Mouse (Mus musculus) forebrain, embryonic 16.5 days (tissue): ENCODE measurements around the gene Pou2f1. TPM values are rescaled to one million over a fixed set of nuclear protein-coding genes. Genes with fewer than 3 reads are reported as not detected.

Source experiments
- ATAC-seq: fragments of 200-750 bp; cut with Nextera tagmentation; 2 replicates; pipeline ENCODE4 v1.8.0; 2017; ENCODE audit warnings: mild to moderate bottlenecking, moderate library complexity
- H3K27ac ChIP-seq: fragments of 300-500 bp; sonication (generic); 2 replicates; pipeline ENCODE4 v1.5.1; 2014; ENCODE audit warnings: low read length, control low read depth
- H3K27me3 ChIP-seq: fragments of 300-500 bp; sonication (generic); replicated peaks from 2 replicates; pipeline ENCODE4 v1.6.1; 2014; ENCODE audit warnings: low read length; ENCODE audit not compliant: control insufficient read depth, insufficient read depth
- H3K36me3 ChIP-seq: fragments of 300-500 bp; sonication (generic); 2 replicates; pipeline ENCODE4 v1.6.1; 2014; ENCODE audit not compliant: control insufficient read depth, insufficient read depth
- H3K4me1 ChIP-seq: fragments of 300-500 bp; sonication (generic); replicated peaks from 2 replicates; pipeline ENCODE4 v1.6.1; 2014; ENCODE audit warnings: low read length; ENCODE audit not compliant: control insufficient read depth, insufficient read depth
- H3K4me2 ChIP-seq: fragments of 300-500 bp; sonication (generic); 2 replicates; pipeline ENCODE4 v1.6.1; 2014; ENCODE audit warnings: mild to moderate bottlenecking, low read length, control low read depth
- H3K4me3 ChIP-seq: fragments of 300-500 bp; sonication (generic); replicated peaks from 2 replicates; pipeline ENCODE4 v1.5.1; 2014; ENCODE audit warnings: mild to moderate bottlenecking, low read length, control low read depth
- H3K9ac ChIP-seq: fragments of 300-500 bp; sonication (generic); replicated peaks from 2 replicates; pipeline ENCODE4 v1.6.1; 2014; ENCODE audit warnings: low read depth, low read length, control low read depth
- H3K9me3 ChIP-seq: fragments of 300-500 bp; sonication (generic); 2 replicates; pipeline ENCODE4 v1.6.1; 2016; ENCODE audit warnings: low read length; ENCODE audit not compliant: control insufficient read depth
- WGBS: fragments of 180-500 bp; shearing (Covaris S2); extraction: QIAGEN DNeasy Blood & Tissue Kit; methylation state at CpG from one replicate; pipeline ENCODE4 v1.1.7; 2014; 5-methylcytosine and 5-hydroxymethylcytosine counted together
- polyA plus RNA-seq: library from polyadenylated mRNA; unstranded; fragments of >200 nt; fragmentation: Nextera tagmentation; extraction: Ambion mirVana; gene quantifications from 2 replicates; pipeline ENCODE4 v1.2.1, GENCODE M21; 2015

Pou2f1 gene
- polyA plus RNA-seq, result 22.7 and 22.9 TPM in 2 replicates

GRCm38 (mm10) chr1:166002520-166003155 is at the start of gene Pou2f1:
TSS of gene Pou2f1 (minus strand) at chr1:166002678.
- no peaks in the 10 kb centered on the region for H3K27me3 ChIP-seq
- peak; percentile 84 for ATAC-seq
- WGBS, result under 1% methylated on average over 50 of the region's 61 CpGs
- peak within 1 kb of the TSS; percentile 95 for H3K27ac ChIP-seq
- no peaks in the 10 kb centered on the region for H3K36me3 ChIP-seq
- peaks cover 19% of the 10 kb centered on the region for H3K4me1 ChIP-seq
- H3K4me3 ChIP-seq, result peak within 1 kb of the TSS; percentile 97
- H3K4me2 ChIP-seq, result peak within 1 kb of the TSS; percentile 82
- H3K9me3 ChIP-seq, result no peaks in the 10 kb centered on the region
- H3K9ac ChIP-seq, result peak within 1 kb of the TSS; percentile 99

DNA sequence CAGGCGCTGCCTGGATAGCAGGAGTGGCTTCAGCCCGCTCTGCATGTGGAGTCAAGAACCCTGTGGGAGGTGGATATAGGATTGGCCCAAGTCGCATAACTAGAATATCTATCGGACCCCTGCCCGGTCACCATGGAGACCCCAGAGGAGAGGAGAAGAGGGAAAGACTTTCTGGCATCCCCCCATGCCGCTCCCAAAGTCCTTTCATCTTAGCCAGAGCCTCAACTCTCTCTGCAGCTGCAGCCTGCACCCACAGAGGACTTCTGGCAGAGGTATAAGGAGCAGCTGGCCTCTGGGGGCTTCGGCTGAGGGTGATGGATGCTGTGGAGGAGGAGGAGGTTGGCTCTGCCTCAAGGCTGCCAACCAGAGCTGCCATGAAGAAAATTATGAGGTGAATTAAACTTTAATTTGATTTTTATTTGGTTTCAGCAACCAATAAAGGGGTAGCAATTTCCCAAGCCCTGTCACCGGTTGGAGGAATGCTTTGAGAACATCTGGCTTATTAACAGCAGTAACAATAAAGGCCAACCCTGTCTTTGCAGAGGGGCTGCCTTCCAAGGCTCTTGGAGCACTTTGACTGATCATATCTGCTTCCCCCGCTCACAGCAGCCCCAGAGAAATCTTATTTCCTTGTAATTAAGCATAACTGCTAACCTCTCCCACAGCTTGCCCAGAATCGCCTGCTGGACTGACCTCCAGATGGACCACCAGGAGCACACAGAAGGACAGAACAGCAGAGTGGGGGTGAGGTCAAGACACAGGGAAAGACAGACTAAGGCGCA is 46.8 kb upstream of the Pou2f1 start:
- H3K4me2 ChIP-seq, result peak overlapping the region; percentile 67
- ATAC-seq, result peak; percentile 54
- 12% methylated on average over 11 of the region's 11 CpGs for WGBS
- H3K4me1 ChIP-seq, result peaks cover 28% of the 10 kb centered on the region
- peaks cover 7% of the 10 kb centered on the region; the same call in 1 of the 2 replicates for H3K27me3 ChIP-seq
- H3K9me3 ChIP-seq, result no peaks in the 10 kb centered on the region
- peak overlapping the region; percentile 49 for H3K4me3 ChIP-seq
- H3K9ac ChIP-seq, result no peak overlapping the region
- no peaks in the 10 kb centered on the region for H3K36me3 ChIP-seq
- no peak overlapping the region for H3K27ac ChIP-seq

GRCm38 (mm10) chr1:166048230-166048911 is 45.9 kb upstream of the Pou2f1 start:
- Histone ChIP-seq H3K4me3 (peak overlapping the region; percentile 49), H3K4me2 (peak overlapping the region; percentile 67), H3K9ac (peak overlapping the region; percentile 52), H3K4me1 (peaks cover 30% of the 10 kb centered on the region), H3K27ac (no peak overlapping the region), H3K9me3 (no peaks in the 10 kb centered on the region), H3K36me3 (no peaks in the 10 kb centered on the region), H3K27me3 (peaks cover 7% of the 10 kb centered on the region; the same call in 1 of the 2 replicates)
- ATAC-seq, result peak; percentile 16; the same call in 1 of the 2 replicates
- WGBS, result under 1% methylated on average over 23 of the region's 23 CpGs

DNA sequence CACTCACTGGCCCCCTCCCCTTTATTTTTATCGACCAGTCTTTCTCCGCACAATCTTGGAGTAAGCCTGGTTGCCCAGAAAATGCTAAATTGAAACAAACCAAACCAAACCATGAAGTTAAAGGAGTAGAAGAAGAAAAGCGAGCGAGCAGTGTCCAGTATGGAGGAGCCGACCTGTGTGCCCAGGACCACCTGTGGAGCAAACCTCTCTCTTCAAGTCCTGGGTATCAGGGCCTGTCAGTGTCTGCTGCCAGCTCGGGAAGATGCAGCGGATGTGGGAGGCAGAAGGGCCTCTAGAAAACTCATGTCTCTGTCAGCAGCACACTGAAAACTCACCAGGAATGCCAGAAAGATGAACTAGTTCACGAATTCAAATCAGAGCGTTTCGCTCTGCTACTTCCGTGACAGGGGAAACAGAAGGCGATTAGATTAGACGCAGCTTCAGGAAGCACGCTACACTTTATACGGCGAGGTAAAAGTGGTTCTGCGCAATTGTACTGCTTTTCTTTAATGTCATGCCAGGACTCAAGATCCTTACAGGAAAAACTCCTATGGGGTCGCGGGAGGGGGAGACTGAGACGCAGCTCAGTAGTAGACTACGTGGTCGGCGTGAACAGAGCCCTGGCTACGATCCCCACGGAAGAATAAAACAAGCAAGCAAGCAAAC is 45.2 kb upstream of the Pou2f1 start:
- Histone ChIP-seq H3K27me3 (peaks cover 7% of the 10 kb centered on the region; the same call in 1 of the 2 replicates), H3K27ac (no peak overlapping the region), H3K4me3 (peak overlapping the region; percentile 49), H3K4me1 (peaks cover 27% of the 10 kb centered on the region), H3K4me2 (peak overlapping the region; percentile 67), H3K36me3 (no peaks in the 10 kb centered on the region), H3K9me3 (no peaks in the 10 kb centered on the region), H3K9ac (peak overlapping the region; percentile 52; the same call in 1 of the 2 replicates)
- ATAC-seq, result no peak
- 7% methylated on average over 25 of the region's 25 CpGs for WGBS

- peaks cover 7% of the 10 kb centered on the region; the same call in 1 of the 2 replicates for H3K27me3 ChIP-seq
- no peak overlapping the region for H3K27ac ChIP-seq
- no peak overlapping the region for H3K4me2 ChIP-seq
- H3K9me3 ChIP-seq, result no peaks in the 10 kb centered on the region
- peaks cover 27% of the 10 kb centered on the region for H3K4me1 ChIP-seq
- H3K36me3 ChIP-seq, result no peaks in the 10 kb centered on the region
- 42% methylated on average over 4 of the region's 4 CpGs for WGBS
- no peak overlapping the region for H3K4me3 ChIP-seq
- no peak overlapping the region for H3K9ac ChIP-seq
- no peak for ATAC-seq
These were observed 43.4 kb upstream of the Pou2f1 start for GRCm38 (mm10) chr1:166045894-166046197.

GRCm38 (mm10) chr1:166045060-166045893 is 42.8 kb upstream of the Pou2f1 start:
- no peak for ATAC-seq
- Histone ChIP-seq H3K4me3 (no peak overlapping the region), H3K27ac (no peak overlapping the region), H3K4me1 (peaks cover 27% of the 10 kb centered on the region), H3K9ac (no peak overlapping the region), H3K4me2 (no peak overlapping the region), H3K27me3 (peaks cover 7% of the 10 kb centered on the region; the same call in 1 of the 2 replicates), H3K9me3 (no peaks in the 10 kb centered on the region), H3K36me3 (no peaks in the 10 kb centered on the region)
- WGBS, result 20% methylated on average over 14 of the region's 14 CpGs

DNA sequence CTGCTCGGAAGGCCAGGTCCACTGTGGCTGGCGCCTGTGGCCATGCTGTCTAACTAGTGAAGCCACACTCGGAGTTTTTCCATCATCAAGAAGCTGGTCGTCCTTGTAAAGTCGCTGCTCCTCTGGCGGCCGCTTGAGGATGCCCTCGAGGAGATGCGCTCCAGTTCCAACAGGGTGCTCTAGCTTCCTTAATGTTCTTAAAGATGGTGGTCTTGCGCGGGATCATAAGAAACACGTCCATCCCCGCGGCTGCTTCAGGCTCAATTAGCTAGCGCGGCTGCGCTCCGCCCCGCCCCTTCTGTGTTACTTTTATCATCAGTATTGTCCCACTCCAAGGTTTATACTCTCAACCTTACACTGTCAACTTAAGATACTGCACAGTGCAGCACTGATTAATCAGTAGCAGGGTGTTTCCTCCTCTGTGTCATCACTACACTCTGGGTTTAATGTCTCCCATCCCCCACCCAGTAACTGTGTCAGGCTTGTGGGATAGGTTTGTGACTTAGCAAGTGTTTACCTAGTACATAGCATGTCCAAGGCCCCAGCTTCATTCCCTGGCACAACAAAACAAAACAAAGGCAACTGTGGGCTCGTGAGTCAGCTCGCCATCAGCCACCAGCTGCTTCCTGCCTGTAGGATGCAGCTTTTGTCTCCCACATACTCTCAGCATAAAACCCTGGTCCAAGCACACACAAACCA is 41.1 kb upstream of the Pou2f1 start:
- Histone ChIP-seq H3K4me1 (peaks cover 18% of the 10 kb centered on the region), H3K27me3 (peaks cover 7% of the 10 kb centered on the region; the same call in 1 of the 2 replicates), H3K4me3 (no peak overlapping the region), H3K27ac (no peak overlapping the region), H3K36me3 (no peaks in the 10 kb centered on the region), H3K4me2 (no peak overlapping the region), H3K9me3 (no peaks in the 10 kb centered on the region), H3K9ac (no peak overlapping the region)
- peak; percentile 34 for ATAC-seq
- 71% methylated on average over 21 of the region's 21 CpGs for WGBS

DNA sequence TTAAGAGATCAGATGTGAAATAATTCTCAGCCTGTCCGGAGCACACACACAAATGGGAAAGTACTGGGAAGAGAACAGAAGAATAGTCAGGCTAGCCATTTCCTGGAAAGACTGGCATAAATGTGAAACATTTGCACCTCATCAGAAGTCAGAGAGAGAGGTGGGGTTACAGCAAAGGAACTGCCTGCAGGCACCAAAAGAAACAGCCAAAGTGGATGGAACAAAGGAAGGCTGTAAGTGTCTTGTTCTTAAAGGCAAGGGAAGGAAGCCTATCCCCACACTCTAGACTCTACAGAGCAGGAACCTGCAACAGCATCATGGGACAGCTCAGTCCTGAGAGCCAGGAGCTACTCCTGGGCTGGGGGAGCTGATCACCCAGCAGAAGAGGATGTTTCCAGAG is 39.0 kb upstream of the Pou2f1 start:
- H3K4me2 ChIP-seq, result no peak overlapping the region
- H3K9ac ChIP-seq, result no peak overlapping the region
- no peak overlapping the region for H3K4me3 ChIP-seq
- H3K9me3 ChIP-seq, result no peaks in the 10 kb centered on the region
- ATAC-seq, result no peak
- peaks cover 9% of the 10 kb centered on the region; the same call in 1 of the 2 replicates for H3K4me1 ChIP-seq
- 47% methylated on average over 1 of the region's 1 CpGs for WGBS
- H3K27me3 ChIP-seq, result no peaks in the 10 kb centered on the region; the same call in 1 of the 2 replicates
- no peaks in the 10 kb centered on the region for H3K36me3 ChIP-seq
- H3K27ac ChIP-seq, result no peak overlapping the region
